Mouse (Mus musculus): ENCODE results near the gene Lmbr1.
"Not testable (repeated sequence)": the region's sequence is repeated elsewhere in the genome, so short reads cannot be mapped to it uniquely, and the experiment has no call there.

The Lmbr1 gene

DNA sequence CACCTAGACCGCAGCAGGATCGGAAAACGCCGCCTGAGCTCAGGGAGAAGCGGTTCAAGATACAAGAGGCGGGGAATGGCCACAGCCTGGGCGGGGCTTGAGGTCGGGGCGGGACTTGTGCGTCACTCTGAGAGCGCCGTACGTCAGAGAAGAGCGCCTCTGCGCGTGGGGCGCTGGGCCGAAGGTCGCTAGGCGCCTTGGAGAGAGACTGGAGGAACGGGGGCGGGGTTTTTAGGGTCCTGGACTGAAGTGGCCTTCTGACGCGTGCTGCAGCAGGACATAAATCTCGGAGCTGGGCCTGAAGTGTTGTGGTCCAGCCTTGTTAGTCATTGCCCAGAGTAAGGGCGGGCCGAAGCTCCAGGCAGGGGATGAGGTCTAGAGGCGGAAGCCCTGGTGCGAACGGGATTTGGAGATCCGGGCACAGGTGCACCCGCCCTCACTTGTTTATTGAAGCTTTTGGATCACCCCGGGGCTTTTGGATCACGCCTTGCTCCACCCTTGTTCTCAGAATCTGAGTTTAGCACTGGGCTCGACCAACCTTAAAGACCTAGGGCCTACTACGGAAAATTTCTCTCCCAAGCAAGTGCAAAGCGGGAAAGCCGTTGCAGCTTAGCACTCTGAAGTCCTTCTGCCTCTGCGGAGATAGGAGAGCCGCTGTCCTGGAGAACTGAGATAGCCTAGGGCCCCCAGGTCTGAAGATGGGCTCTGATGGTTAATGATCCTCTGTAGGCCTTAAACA is at the start of gene Lmbr1:
Gene Lmbr1, minus strand, starts transcription at position 93 of the 739 bp plus-strand sequence.
- DNase-seq, result peak; percentile 97

GRCm38 (mm10) chr5:29423330-29423729 is 45.1 kb upstream of the Lmbr1 start:
- not testable (repeated sequence) for DNase-seq

- DNase-seq, result no peak
Observed at GRCm38 (mm10) chr5:29413041-29413440, 34.9 kb upstream of the Lmbr1 start.

DNA sequence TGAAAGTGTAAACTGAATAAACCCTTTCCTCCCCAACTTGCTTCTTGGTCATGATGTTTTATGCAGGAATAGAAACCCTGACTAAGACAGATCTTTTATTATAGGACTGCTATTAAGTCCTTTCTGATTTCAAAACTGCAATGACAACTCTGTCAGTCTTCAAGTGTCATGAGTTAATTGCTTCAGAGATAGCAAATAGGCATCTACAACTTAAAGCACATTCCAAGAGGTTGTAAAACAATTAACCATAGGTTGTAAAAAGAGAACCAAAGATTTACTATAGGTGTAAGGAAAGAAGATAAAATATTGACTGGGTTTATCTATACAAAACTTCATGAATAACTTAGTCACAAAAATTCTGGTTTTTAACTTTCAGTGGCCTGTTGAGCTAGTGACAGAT is 32.7 kb upstream of the Lmbr1 start:
- DNase-seq, result no peak

- DNase-seq, result no peak
Observed at GRCm38 (mm10) chr5:29398427-29398826, 20.2 kb upstream of the Lmbr1 start.

- peak; percentile 86 for DNase-seq
Observed at GRCm38 (mm10) chr5:29388944-29389765, 11.0 kb upstream of the Lmbr1 start.

DNA sequence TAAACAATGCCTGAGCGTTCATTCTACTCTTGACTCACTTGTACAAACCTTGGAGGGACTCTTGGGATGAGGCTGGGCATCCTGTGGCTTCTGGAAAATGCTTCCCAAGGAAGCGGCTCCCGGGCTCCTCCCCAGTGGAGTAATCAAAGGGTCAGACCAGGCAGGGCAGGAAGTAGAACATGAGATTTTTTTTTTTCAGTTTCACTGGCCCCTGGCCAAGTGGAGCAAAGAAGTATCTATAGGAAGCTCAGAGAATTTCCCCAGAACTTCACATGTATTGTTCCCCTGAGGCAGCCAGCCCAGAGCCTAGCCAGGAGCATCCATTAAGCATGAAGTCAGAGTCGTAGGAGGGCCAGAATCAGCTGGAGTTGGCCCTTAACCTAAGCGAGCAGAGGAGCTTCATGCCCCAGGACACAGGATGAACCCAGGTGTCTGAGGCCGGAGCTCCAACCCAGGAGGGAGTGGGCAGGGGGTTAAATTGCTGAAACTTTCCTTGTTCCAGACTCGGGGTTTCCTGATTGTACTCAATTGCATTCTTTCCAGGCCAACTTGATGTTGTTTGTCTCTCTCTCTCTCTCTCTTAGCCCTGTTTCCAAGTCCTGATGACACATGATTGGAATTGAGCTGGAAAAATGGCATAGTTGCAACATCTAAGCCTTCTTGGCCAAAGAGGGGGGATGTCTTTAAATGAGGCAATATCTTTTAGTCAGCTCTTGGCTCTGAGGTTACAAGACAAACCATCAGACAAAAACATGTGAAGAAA is 10.2 kb upstream of the Lmbr1 start:
- peak; percentile 59 for DNase-seq

DNA sequence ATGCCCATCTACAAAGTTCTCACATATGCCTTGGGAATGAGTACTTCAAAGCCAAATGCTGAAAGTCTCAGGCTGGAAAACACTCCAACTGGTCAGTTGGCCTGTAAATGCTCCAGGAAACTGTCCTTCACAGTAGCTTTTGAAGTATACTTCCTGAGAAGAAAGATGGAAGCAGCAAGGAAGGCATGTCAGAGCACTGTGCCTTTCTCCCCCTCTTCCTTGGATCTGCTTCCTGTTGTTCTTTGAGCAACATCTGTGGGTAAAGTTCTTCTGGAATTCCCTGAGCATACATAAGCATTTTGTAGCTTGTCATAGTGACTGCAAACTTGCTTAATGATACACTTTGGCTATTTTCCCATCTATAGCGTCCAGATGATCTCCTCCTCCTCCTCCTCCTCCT is 9.4 kb upstream of the Lmbr1 start:
- DNase-seq, result no peak

DNA sequence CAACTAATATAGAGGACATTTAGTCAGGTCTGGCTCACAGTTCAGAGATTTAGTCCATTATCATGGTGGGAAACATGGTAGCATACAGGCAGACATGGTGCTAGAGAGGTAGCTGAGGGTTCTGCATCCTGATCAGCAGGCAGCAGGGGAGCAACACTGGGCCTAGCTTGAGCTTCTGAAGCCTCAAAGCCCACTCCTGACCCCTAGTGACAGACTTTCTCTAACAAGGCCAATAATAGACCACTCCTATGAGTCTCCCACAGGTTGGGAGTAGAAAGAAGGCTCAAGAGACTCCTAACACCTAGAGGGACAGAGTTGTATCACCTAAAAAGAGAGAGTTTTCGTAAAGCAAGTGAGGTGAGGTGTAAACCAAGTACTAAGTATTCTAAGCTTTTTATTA is 4.6 kb upstream of the Lmbr1 start:
- DNase-seq, result no peak

- DNase-seq, result no peak
Observed at GRCm38 (mm10) chr5:29380091-29380490, 1.9 kb upstream of the Lmbr1 start.

- DNase-seq, result peak; percentile 51
Observed at GRCm38 (mm10) chr5:29377590-29378297, 446 bp downstream of the Lmbr1 start.

GRCm38 (mm10) chr5:29363511-29363910 is 14.7 kb downstream of the Lmbr1 start:
- no peak for DNase-seq

DNA sequence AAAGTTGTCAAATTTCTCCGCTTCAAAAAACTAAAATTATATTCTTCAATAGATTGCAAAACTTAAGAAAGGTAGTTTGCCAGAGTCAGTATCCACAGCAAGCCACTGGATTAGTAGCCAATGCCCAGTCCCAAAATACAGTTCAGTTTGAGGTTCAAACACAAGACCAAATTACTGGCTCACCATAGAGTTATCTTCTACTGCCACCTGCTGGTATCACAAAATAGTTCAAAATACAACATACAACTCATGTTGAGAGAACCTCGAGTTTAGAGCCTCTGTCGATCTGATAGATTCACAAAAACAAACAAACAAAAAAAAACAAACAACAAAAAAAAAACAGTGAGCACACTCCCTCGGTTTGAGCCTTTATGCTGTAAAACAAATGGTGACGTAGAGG is 42.4 kb downstream of the Lmbr1 start:
- DNase-seq, result peak; percentile 24

DNA sequence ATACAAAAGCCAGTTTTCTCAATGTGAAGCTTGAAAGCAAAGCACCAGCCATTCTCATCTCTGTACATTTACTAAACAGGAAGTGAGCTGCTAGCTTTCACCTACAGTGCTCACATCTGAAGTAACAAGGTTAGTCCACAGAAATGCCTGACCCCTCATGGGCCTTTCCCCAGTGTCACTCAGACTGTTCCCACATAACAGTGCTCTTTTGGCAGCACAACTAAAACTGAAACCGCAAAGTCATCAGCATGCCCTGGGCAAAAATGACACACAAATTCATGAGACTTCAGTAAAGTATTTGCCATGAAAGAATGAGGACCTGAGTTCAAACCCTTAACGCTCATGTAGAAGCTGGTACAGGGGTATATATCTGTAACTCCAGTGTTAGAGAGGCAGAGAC is 55.7 kb downstream of the Lmbr1 start:
- no peak for DNase-seq

- no peak for DNase-seq
Observed at GRCm38 (mm10) chr5:29309191-29309590, 69.0 kb downstream of the Lmbr1 start.

GRCm38 (mm10) chr5:29293194-29293593 is 85.0 kb downstream of the Lmbr1 start:
- DNase-seq, result peak; percentile 67

DNA sequence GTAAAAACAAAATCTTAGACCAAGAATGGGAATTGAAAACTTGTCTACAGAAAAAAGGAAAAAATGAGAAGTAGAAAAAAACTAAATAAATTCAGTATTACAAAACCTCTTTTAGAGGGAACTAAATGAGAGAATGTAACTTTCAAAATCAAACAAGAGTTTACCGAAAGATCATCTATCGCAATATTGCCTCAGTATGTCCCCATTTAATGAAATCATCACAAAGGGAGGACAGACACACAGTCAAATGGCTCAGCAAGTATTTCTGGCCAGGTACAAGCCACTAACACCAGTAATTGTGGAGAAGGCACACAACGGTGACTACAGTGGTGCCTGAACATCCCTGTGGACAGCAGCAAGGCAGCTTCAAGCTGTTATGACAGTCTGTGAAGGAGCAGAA is 88.1 kb downstream of the Lmbr1 start:
- DNase-seq, result no peak

DNA sequence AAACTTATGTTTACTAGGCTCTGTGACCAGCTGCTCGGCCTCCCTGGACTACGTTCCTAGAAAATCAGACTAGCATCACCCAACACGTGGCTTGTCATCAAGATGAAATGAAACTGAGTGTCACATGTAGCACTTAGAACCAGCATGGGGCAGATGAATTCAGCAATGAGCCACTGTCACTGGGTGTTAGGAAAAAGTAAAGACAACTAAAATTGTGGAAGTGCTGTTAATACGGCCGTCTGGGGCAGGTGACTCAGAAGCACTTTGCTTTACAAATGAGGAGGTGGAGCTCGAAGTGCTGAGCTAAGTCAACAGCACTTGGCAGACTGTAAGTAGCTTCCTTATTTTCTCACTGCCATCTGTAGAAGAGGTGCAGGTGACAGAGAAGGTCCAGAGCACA is 88.5 kb downstream of the Lmbr1 start:
- DNase-seq, result no peak

- no peak for DNase-seq
Observed at GRCm38 (mm10) chr5:29281081-29281480, 97.1 kb downstream of the Lmbr1 start.

DNA sequence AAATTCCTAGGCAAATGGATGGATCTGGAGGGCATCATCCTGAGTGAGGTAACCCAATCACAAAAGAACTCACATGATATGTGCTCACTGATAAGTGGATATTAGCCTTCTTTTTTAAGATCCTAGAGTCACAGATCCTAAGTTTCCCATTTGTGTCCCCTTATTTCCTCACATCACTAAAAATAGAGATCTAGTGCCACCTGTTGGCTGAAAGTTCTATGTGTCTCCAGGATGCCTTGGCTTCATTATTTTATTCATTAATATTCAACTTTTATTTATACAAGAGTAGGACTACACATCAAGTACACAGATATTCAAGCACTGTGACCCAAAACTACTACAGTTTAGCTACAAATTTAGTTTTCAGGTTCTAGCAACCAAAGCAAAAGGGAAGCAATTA is 103.4 kb downstream of the Lmbr1 start:
- DNase-seq, result peak; percentile 16

DNA sequence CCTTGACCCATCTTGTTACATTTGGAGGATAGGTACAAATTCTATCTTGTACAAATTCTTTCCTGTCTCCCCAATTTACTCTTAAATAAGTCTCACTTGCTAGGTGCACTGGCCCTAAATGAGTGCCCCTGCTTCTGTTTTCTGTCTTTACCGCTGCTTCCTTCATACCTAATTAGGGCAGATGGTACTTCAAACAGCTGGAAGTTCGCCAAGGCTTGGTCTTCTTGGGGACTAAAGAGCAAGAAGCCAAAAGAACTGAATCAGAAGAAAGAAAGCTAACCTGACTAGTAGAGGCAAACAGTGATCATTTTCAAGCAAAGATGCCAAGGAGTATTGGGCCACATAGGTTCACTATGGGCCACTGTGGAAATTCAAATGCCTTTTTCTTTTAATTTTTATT is 104.8 kb downstream of the Lmbr1 start:
- no peak for DNase-seq

- peak; percentile 2 for DNase-seq
Observed at GRCm38 (mm10) chr5:29270879-29271278, 107.3 kb downstream of the Lmbr1 start.

DNA sequence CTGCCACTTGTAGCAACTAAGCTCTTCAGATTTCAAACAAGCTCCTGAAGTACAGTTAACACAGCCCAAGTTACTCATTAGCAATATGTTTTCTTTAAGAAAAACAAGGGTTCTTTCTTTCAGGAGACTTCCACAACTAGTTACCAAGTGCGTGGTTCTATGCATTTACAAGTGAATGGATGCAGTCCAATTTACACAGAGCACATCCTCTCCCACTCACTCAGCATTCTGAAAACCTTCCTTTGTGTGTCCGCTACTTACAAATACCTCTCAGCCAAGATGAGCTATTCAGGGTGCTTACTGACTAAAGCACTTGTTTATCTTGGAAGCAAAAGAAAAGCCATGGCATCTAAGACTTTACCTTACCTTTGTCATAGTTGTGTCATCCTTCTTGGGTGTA is 124.3 kb downstream of the Lmbr1 start:
- DNase-seq, result no peak

Data from lung, postnatal 10 days (tissue).